Mouse (Mus musculus) T-helper 17 cell (primary cell): ENCODE measurements around the gene Insr.

Experiments used
- in situ Hi-C, 2 experiments: fragments of 300-600 bp; cut with MboI, MseI; formaldehyde crosslinking; loops; 1 replicate in 1 of 2; 2 replicates in 1 of 2; pipeline ENCODE4 v1.15.1; 2025; ENCODE audit warnings: high pct_unique_total_duplicates in 2 of 2

The Insr gene

DNA sequence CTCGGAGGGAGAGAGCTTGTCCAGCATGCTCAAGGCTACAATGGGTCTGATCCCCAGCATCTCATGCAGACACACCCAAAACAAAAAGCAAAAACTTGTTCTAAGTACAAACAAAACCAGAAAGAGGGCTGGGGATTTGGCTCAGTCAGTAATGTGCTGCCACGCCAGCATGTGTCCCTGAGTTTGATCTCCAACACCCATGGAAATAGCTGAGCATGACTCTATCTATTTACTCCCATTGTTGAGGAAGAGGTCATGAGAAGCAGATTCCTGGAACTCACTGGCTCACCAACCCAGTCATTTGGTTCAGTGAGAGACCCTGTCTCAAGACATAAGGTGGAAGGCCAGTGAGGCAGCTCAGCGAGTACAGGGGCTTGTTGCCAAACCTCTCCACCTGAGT, 40.6 kb downstream of the Insr start:
- in situ Hi-C loops: loop anchor here in 1 of 2 experiments (25.0 kb wide), 1 partner anchor 924 kb away; the partner anchor contains the start of gene Evi5l

DNA sequence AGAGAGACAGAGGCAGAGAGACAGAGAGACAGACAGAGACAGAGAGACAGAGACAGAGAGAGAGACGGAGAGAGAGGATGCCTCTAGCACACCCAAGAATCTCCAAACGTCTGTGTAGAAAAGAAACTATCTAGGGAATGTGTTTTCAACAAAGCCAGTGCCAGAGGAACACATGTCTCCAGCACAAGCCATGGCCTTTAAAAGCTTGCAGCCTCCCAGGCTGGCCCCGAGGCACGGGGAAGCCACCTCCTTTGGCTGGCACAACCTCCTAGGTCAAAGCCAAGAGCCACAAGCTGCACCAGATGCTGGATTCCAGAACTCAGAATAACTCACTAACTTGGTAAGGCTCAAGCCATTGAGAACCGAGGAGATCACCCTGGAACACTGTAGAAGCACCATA, 42.1 kb downstream of the Insr start:
- in situ Hi-C loops: loop anchor here in 1 of 2 experiments (25.0 kb wide), 1 partner anchor 925 kb away; the partner anchor contains the start of gene Evi5l

DNA sequence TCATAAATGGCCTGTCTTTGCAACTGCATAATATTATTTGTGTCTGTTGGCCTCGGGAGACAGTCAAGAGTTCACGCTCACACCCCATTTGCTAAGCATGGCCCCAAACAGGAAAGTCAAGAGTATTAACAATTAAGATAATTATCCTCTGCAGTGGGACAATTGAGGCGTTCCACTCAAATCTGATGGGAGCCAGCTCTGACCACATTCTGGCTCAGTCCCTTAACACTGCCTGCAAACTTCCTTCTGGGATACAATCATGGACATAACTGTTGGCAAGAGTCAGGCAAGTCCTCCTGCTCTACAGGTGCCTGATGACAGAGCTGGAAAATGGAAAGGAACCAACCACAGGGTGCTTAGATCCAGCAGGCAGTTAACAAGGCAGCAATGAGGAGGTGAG, 43.1 kb downstream of the Insr start:
- in situ Hi-C loops: loop anchor here in 1 of 2 experiments (25.0 kb wide), 1 partner anchor 926 kb away; the partner anchor contains the start of gene Evi5l

DNA sequence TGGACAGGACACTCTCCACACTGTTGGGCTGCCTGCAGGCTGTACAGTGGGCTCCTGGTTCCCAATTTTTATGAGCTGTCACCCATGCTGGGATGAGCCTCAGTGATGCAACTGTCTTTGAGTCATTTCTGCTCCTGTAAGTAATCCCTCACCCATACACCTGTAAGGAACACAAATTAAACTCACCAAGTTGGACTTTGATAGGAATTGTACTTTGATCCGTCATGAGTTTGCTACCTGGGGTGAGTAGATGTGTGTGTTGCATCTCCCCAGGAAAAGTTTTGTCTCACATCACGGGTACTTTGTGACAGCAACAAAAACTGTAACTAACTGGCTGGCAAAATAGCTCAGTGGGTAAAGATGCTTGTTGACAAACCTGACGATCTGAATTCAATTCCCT, 44.8 kb downstream of the Insr start:
- in situ Hi-C loops: loop anchor here in 1 of 2 experiments (25.0 kb wide), 1 partner anchor 928 kb away; the partner anchor contains the start of gene Evi5l

DNA sequence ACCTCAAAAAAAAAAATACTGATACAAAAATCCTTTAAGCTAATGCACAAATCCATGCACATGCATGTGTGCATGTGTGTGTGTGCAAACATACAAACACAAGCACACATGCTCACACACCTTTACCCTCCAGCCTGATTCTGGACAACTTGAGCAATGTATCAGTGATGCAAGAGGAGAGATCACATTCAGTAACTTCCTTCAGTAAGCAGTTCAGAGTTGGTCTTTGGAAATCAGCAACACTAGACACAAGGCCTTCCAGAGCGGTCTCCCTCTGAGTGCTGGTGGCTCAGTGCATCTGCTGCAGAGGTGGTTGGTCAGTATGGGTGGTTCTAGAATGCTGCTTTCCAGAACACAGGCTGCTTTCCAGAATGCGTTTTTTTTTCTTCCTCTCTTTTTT, 46.8 kb downstream of the Insr start:
- in situ Hi-C loops: loop anchor here in 1 of 2 experiments (25.0 kb wide), 1 partner anchor 930 kb away; the partner anchor contains the start of gene Evi5l

DNA sequence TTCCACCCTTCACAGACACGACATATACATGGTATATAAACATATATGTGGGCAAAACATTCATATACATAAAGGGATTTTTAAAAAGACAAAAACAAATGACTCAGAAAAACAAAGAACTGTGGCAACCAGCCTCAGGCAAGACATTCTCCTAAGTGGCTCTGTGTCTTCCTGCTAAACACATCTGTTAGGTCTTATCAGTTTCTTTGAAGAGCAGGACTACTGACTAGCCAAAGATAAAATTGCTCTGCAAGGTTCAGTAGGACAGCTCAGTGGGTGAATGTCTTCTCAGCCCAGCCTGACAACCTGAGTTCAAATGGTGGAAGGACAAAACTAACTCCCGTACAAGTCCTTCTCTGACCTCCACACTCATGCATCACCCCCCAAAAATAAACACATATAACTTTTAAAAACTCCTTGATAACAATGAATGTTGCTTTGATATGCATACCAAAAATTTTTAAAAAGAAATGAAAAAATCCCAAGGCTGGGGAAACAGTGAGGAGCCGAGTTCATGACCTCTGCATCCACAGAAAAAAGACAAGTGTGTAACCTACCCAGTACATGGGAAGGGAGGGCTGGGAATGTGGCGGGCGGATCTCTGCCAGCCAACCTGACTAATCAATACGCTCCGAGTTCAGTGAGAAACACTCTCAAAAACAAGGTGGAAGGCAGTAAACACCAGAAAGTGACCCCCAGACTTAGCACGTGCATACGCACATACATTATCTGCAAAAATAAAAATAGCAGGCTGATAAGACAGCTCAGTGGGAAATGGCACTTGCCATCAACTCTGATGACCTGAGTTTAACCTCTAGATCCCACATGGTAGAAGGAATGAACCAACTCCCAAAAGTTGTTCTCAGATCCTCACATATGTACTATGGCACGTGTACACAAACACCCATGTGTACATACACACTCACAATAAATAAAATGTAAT, 49.0 kb downstream of the Insr start:
- in situ Hi-C loops: loop anchor here in 1 of 2 experiments (25.0 kb wide), 1 partner anchor 932 kb away; the partner anchor contains the start of gene Evi5l

DNA sequence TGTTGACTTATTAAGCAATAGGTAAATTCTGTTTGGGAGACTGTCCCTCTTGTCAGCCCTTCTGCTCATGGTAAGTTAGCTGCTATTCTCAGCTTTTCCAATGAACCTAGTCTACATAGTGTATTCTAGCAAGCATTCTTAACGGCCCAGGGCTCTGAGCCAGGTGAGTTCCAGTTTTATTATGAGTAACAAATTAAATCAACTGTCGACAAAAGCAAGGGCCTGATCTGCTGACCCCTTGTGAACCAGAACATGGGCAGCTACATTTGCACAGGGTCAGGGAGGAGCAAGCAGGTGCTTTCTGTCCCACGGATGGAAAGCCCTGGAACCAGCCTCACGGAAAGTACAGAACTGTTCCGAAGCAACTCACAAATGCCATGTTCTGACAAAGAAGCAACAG, 52.0 kb downstream of the Insr start:
- in situ Hi-C loops: loop anchor here in 1 of 2 experiments (25.0 kb wide), 1 partner anchor 935 kb away; the partner anchor contains the start of gene Evi5l

DNA sequence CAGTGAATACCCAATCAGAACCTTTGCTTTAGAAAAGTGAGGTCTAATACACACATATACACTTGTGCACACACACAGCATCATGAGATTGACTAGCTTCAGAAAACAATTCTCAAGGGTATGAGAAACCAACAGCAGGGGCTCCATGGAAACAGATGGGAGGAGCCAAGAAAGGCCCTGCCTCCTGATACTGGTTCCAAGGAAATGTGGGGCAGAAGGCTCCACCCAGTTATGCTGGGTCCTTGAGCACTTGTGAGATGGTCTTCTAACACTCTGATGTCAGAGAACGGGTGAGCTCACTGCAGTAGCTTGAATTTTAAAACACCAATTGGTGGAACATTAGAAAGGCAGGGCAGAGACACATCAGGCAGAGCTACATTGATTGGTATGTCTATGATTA, 53.7 kb downstream of the Insr start:
- in situ Hi-C loops: loop anchor here in 1 of 2 experiments (25.0 kb wide), 1 partner anchor 937 kb away; the partner anchor contains the start of gene Evi5l

DNA sequence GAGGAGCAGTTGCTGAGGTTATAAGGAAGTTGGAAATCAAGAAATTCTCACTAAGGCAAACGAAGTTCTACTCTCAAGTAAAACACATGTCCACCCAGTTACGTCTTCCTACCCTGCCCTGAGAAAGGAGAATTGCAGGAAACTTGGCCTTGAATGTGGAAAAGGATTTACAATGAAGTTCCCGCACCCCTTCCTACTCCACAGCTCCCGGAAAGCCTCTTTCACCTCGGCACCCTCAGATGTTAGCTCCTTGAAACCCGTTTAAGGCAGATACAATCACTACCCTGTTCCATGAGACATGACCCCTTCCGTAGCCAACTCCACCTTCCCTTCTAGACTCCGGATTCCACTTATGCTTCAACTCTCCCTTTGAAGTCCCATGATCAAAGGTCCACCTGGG, 54.2 kb downstream of the Insr start:
- in situ Hi-C loops: loop anchor here in 1 of 2 experiments (25.0 kb wide), 1 partner anchor 937 kb away; the partner anchor contains the start of gene Evi5l

DNA sequence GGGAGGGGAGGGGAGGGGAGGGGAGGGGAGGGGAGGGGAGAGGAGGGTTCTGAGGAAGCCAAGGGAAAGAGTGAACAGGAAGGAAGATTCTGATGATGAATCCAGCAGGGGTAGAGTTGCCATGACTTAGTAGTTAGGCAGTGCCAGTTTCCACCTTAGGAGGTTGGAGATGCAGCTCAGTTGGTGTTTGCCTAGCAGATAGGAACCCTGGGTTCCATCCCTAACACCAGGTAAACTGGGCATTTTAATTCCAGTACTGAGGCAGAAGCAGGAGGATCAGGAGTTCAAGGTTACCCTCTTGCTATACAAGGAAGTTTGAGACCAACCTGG, 56.8 kb downstream of the Insr start:
- in situ Hi-C loops: loop anchor here (5.0 kb wide), 2 partner anchors 55 to 60 kb away; partner anchors contain the start of gene Insr (in 1 of the 2)

DNA sequence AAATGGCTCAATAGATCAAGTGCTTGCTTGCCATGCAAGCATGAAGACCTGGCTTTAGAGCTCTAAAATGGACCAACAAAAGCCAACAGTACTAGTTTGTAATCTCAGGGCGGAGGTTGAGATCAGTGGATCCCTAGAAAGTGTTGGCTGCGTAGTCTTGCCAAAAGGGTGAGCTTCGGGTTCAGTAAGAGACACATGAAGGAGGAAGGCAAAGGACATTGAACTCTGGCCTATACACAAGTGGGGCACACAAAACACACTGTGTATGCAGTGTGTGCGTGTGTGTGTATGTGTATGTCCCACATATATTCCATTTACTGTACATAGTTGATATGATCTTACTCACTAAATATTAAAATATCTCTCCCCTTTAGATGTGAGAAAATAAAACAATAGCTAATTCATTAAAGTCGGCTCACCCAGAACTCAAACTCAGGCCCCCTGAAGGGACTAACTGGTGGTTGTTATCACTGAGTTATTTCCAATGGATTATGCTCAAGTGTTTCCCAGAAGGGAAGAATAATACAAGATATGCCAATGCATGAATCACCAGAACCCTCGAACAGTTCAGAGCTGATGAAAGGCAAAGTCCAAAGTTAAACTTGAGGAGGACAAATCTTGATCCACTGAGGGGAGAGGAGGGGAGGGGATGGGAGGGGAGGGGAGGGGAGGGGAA, 57.3 kb downstream of the Insr start:
- in situ Hi-C loops: loop anchor here (5.0 kb wide), 2 partner anchors 55 to 60 kb away; partner anchors contain the start of gene Insr (in 1 of the 2)

DNA sequence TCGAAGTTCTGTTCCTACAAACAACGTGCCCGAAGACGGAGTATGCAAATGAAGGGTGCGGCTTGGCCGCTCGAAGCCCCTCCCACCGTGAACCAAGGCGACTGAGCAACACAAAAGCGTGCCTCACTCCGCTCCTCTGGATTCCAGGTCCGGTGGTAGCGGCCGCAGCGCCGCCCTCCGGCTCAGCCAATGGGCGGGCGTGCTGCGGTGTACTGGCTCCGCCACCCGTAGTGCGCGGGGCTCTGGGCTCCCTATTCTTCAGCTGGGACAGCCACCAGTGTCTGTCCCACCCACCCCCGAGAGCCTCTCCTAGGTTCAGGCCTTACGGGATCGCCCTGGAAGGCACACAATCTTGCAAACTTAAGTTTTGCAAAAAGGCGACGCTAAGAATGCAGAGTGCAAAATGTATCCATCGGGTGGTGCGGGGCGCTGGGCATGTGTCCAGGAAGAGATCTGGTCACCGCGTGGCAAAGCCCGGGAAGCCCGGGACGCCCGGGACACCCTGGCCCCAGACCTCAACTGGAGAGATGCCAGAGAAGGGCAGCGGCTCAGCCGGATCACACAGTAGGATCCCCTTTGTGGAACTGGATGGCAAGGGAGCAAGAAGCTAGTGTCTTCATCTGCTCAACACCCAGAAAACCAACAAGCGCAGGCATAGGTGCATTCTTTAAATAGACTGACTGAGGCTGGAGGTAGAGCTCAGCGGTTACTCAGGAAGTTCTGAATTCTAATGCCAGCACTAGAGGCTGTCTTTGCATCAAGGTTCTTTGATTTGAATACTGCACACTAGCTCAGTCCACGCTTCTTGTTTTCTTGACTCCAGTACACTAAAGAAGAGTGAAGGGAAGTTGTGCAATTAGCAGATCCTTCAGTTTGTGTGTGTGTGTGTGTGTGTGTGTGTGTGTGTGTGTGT, 58.1 kb downstream of the Insr start:
- in situ Hi-C loops: loop anchor here (5.0 kb wide), 2 partner anchors 56 to 61 kb away; partner anchors contain the start of gene Insr (in 1 of the 2)

DNA sequence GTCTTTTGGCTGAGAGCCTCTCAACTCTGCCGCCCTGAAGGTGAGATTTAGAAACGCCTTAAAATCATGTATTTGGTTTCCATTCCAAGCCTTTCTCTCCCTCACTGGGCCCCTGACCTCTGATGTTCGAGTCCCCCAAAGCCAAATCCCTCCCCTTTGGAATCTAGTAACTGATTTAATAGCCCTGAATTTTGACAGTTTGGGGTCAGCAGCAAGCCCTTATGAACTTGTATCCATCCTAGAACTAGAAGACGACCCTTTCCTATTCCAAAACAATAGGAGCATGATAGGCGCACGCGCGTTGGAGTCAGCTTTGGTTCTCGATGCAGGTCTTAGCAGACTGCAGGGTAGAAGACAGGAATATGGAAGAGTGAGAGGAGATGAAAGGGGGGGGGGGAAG, 58.9 kb downstream of the Insr start:
- in situ Hi-C loops: loop anchor here (5.0 kb wide), 2 partner anchors 57 to 62 kb away; partner anchors contain the start of gene Insr (in 1 of the 2)

DNA sequence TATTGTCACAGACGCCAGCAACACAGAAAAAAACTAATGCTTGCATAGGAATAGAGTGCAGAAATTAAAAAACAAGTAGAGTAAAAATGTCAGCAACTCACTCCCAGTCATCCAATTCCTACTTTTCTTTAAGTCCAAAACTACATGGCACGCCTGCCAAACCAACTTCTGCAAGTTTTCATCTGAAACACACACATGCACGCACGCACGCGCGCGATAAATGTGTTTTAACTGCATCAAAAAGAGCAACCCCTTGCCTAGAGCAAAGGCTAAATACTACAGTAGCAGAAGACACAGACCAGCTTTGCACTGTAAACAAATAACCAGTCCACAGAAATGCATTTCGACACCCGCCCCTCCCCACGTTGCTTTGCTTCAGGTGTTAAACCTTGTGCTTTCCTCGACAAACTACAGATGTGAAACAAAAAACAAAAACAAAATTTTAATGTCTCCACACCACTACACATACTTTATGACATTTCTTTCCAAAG, 59.5 kb downstream of the Insr start:
- in situ Hi-C loops: loop anchor here (5.0 to 10.0 kb wide), 4 partner anchors 37 to 945 kb away; partner anchors contain the start of genes Evi5l (in 1 of the 2) and Insr (in 1 of the 2)

DNA sequence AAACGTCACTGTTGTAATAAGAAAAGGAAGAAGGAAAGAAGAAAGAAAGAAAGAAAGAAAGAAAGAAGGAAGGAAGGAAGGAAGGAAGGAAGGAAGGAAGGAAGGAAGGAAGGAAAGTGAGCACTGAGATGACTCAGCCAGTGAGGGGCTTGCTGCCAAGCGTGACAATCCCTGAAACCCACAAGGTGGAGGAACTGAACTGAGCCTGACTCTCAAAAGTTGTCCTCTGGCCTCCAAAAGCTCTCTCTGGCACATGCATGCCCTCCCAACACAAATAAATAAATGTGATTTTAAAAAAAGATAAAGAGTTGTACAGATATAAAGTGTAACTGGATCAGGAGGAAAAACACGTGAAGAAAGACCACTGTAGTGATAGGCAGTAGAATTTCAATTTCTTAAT, 60.2 kb downstream of the Insr start:
- in situ Hi-C loops: loop anchor here (5.0 to 10.0 kb wide), 2 partner anchors 38 to 946 kb away; partner anchors contain the start of gene Evi5l (in 1 of the 2)

DNA sequence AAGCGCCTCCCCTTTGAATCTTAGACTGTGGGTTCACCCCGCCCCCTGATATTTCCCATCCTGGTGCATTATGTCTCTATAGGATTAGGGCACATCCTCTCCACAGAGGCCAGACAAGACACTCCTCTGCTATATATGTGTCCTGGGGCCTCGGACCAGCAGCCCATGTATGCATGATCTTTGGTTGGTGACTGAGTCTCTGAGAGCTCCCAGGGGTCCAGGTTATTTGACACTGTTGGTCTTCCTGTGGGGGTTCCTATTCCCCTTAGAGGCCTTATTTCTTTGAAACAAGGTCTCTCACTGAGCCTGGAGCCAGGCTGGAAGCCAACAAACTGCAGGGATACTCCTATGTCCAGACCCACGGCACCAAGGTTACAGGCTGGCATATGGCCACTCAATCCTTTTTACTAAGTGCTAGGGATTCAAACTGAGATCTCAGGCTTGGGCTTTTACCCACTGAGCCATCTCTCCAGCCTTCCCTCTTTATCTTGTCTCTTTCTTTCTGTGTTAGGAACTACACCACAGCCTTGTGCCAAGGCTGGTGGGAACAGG, 62.8 kb downstream of the Insr start:
- in situ Hi-C loops: loop anchor here (5.0 to 10.0 kb wide), 2 partner anchors 41 to 948 kb away; partner anchors contain the start of gene Evi5l (in 1 of the 2)

DNA sequence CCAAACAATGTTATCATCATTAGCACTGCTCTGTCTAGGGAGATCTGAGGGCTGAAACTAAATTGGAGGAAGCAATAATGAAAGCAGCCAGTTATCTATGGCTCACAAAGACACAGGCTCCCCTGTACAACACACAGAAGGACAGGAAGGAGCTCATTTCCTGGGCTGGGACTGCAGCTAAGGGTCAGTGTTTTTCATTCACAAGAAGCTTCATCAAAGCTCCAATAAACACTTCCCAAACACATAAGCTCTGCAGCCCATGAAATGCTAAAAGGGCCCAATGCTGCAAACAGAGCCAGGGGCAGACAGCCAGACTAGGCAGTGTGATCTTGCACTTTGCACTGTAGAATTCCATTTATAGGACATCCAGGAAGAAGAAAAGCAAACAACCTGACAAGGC, 63.9 kb downstream of the Insr start:
- in situ Hi-C loops: loop anchor here (5.0 to 10.0 kb wide), 2 partner anchors 42 to 949 kb away; partner anchors contain the start of gene Evi5l (in 1 of the 2)

DNA sequence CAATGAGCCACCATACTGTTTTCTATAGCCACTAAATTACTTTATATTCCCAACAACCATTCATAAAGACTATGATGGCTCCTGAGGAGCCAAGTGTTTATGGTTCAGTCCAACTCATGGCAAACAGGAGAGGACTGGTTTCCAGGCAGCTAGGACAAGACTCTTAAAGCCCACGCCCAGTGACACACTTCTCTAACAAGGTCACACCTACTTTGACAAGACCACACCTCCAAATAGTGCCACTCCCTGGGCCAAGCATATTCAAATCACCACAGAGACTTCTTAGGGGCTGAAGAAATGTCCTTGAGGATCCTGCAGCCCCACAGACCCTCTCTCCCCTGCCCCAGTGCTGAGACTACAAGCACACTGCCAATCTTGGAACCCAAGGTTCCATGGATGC, 64.8 kb downstream of the Insr start:
- in situ Hi-C loops: loop anchor here in 1 of 2 experiments (10.0 kb wide), 1 partner anchor 950 kb away; the partner anchor contains the start of gene Evi5l

DNA sequence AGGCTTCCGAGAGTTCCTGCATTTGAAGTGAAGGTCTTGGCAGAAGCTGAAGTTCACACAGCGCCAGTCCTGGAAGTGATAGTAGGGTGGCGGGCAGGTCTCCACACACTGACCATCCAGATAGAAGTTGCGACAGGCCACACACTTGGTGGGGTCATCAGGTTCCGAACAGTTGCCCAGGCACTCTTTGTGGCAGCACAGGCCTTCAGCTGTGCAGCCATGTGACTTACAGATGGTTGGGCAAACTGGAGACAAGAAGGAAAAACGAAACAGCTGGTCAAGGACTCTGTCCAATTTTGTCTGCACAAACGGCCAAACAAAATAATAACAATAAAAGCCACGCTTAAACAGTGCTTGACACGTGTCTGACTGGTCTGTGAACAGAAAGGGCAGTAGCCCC, 68.0 kb downstream of the Insr start:
- in situ Hi-C loops: loop anchor here in 1 of 2 experiments (10.0 kb wide), 1 partner anchor 953 kb away; the partner anchor contains the start of gene Evi5l
